Mouse (Mus musculus) hindbrain, embryonic 15.5 days (tissue): ENCODE results near the gene Drap1. TPM values are rescaled to one million over a fixed set of nuclear protein-coding genes. Genes with fewer than 3 reads are reported as not detected.

Experiments
- ATAC-seq: fragments of 200-750 bp; cut with Nextera tagmentation; 2 replicates; pipeline ENCODE4 v1.8.0; 2017; ENCODE audit warnings: low read depth, moderate number of reproducible peaks, moderate TSS enrichment; ENCODE audit not compliant: low FRiP score
- H3K27ac ChIP-seq: fragments of 300-500 bp; sonication (generic); replicated peaks from 2 replicates; pipeline ENCODE4 v1.5.1; 2015; ENCODE audit warnings: mild to moderate bottlenecking, inconsistent platforms
- H3K27me3 ChIP-seq: fragments of 300-500 bp; sonication (generic); 2 replicates; pipeline ENCODE4 v1.6.1; 2015; ENCODE audit warnings: control low read depth, inconsistent platforms
- H3K36me3 ChIP-seq: fragments of 300-500 bp; sonication (generic); 2 replicates; pipeline ENCODE4 v1.6.1; 2015; ENCODE audit warnings: control low read depth, inconsistent platforms
- H3K4me1 ChIP-seq: fragments of 300-500 bp; sonication (generic); replicated peaks from 2 replicates; pipeline ENCODE4 v1.6.1; 2015; ENCODE audit warnings: control low read depth, inconsistent platforms
- H3K4me2 ChIP-seq: fragments of 300-500 bp; sonication (generic); 2 replicates; pipeline ENCODE4 v1.6.1; 2015; ENCODE audit warnings: moderate library complexity, mild to moderate bottlenecking, inconsistent platforms
- H3K4me3 ChIP-seq: fragments of 300-500 bp; sonication (generic); 2 replicates; pipeline ENCODE4 v1.5.1; 2015; ENCODE audit warnings: mild to moderate bottlenecking, inconsistent platforms
- H3K9ac ChIP-seq: fragments of 300-500 bp; sonication (generic); 2 replicates; pipeline ENCODE4 v1.6.1; 2015; ENCODE audit warnings: inconsistent platforms
- H3K9me3 ChIP-seq: fragments of 300-500 bp; sonication (generic); 2 replicates; pipeline ENCODE4 v1.6.1; 2016; ENCODE audit warnings: control low read depth, inconsistent platforms
- WGBS: fragments of 180-500 bp; shearing (Covaris S2); methylation state at CpG from one replicate; pipeline ENCODE4 v1.1.7; 2015; 5-methylcytosine and 5-hydroxymethylcytosine counted together
- polyA plus RNA-seq: library from polyadenylated mRNA; unstranded; fragments of >200 nt; fragmentation: Nextera tagmentation; extraction: Ambion mirVana; gene quantifications from 2 replicates; pipeline ENCODE4 v1.2.1, GENCODE M21; 2015

Gene Drap1
- polyA plus RNA-seq, 1 experiment from 2014 or later, result 311 TPM

GRCm38 (mm10) chr19:5459896-5460295, 35.1 kb upstream of the Drap1 start:
- WGBS, result 26% methylated on average over 3 of the region's 3 CpGs
- Histone ChIP-seq H3K9me3 (no peaks in the 10 kb centered on the region), H3K4me2 (peak overlapping the region; percentile 95), H3K4me1 (peaks cover 60% of the 10 kb centered on the region), H3K4me3 (peak overlapping the region; percentile 82), H3K9ac (peak overlapping the region; percentile 79), H3K36me3 (peaks cover 14% of the 10 kb centered on the region), H3K27ac (peak overlapping the region; percentile 82), H3K27me3 (no peaks in the 10 kb centered on the region; the same call in 1 of the 2 replicates)
- no peak for ATAC-seq

DNA sequence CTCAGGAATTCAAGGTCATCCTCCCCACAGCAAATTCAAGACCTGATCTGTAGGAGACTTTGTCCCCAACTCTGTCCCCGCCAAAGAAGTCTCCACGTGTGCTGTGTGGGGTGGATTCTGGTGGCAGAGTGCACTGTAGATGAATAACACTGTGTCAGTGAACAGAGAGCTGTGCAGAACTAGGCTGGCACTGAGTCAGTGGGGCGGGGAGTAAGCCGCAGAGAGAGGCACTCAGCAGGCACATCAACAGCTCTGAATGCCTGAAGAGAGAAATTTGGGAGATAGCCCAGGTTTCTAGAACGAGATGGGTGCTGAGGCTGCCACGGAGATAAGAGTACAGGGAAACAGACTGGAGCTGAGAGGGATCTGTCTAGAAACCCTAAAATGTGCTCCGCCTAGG, 34.2 kb upstream of the Drap1 start:
- H3K4me2 ChIP-seq, result no peak overlapping the region
- H3K36me3 ChIP-seq, result peaks cover 12% of the 10 kb centered on the region
- H3K27me3 ChIP-seq, result no peaks in the 10 kb centered on the region; the same call in 1 of the 2 replicates
- no peak overlapping the region for H3K4me3 ChIP-seq
- no peak overlapping the region for H3K27ac ChIP-seq
- peaks cover 57% of the 10 kb centered on the region for H3K4me1 ChIP-seq
- no peaks in the 10 kb centered on the region for H3K9me3 ChIP-seq
- WGBS, result 70% methylated on average over 7 of the region's 7 CpGs
- no peak for ATAC-seq
- no peak overlapping the region for H3K9ac ChIP-seq

DNA sequence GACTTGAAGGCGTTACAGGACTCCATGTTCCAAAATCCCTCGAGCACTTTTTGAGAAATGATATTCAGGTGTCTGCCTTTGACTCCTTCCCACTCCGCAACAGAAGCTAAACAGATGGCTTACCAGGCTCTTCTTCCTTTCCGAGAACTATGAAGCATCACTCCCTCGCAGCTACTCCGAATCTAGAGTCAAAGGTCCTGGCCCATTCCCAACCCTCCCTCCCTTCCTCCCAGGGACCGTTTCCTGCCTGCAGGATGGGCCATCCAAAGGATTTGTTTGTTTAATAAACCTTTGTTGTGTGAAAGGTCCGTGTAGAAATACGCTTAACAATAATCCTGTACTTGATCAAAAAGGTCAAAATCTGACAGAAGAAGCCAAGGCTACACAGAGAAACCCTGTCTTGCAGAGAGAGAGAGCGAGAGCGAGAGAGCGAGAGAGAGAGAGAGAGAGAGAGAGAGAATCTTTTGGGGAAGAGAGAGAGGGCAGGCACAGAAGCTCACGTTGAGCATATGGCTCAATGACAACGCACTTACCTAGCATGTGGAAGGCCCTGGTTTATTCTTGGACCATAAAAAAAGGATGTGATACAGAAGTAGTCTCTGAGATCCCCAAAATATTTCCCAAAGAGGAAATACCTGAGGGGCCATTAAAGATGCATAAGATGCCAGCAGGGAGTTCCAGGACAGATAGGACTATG, 33.1 kb upstream of the Drap1 start, which contains the start of gene Ccdc85b:
Gene Ccdc85b, minus strand, starts transcription at position 149 of the 697 bp plus-strand sequence.
- no peaks in the 10 kb centered on the region; the same call in 1 of the 2 replicates for H3K27me3 ChIP-seq
- peaks cover 52% of the 10 kb centered on the region for H3K4me1 ChIP-seq
- H3K4me2 ChIP-seq, result peak within 1 kb of the TSS; percentile 84
- H3K36me3 ChIP-seq, result peaks cover 7% of the 10 kb centered on the region
- peak within 1 kb of the TSS; percentile 89 for H3K9ac ChIP-seq
- 17% methylated on average over 14 of the region's 14 CpGs for WGBS
- H3K27ac ChIP-seq, result peak within 1 kb of the TSS; percentile 97
- H3K4me3 ChIP-seq, result peak within 1 kb of the TSS; percentile 81
- ATAC-seq, result no peak; the same call in 1 of the 2 replicates
- H3K9me3 ChIP-seq, result no peaks in the 10 kb centered on the region

DNA sequence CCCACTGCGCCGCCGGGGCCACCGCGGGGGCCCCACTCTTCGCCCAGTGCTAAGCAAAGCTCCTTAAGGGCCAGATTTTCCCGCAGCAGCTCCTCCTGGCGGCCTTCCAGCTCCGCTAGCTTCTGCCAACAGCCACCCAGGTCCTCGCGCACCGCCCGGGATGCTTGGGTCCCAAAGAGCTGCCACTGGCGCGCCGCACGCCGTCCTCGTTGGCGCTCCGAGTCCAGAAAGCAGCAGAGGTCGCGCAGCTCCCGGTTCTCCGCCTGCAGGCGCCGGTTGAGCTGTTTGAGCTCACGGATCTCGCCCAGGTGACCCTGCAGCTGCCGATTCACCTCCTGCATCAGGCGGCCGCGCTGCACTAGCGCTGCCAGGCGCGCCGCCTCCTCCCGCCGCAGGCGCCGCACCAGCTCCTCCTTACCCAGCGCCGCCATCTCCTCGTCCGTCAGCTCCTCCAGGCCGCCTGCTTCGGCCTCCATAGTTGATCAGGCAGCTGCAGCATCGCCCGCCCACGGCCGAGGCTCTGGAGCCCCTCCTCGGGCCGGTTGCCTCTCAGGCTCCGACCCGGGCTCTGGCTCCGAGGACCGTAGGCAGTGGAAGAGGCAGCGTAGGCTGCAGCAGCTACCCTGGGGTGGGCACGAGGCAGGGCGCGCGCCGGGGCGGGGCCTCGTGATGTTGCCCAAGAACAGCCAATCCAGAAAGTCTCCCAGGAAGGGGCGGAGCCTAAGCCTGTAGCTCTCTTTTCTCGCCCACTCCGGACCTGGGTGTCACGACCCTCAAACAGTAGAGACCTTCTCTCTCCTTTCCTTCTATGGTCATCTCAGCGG, 32.4 kb upstream of the Drap1 start:
- ATAC-seq, result peak; percentile 93
- Histone ChIP-seq H3K9me3 (no peaks in the 10 kb centered on the region), H3K27me3 (no peaks in the 10 kb centered on the region; the same call in 1 of the 2 replicates), H3K4me2 (peak overlapping the region; percentile 84), H3K4me1 (peaks cover 52% of the 10 kb centered on the region), H3K36me3 (no peaks in the 10 kb centered on the region), H3K4me3 (peak overlapping the region; percentile 81), H3K27ac (peak overlapping the region; percentile 97), H3K9ac (peak overlapping the region; percentile 89)
- WGBS, result under 1% methylated on average over 69 of the region's 70 CpGs

DNA sequence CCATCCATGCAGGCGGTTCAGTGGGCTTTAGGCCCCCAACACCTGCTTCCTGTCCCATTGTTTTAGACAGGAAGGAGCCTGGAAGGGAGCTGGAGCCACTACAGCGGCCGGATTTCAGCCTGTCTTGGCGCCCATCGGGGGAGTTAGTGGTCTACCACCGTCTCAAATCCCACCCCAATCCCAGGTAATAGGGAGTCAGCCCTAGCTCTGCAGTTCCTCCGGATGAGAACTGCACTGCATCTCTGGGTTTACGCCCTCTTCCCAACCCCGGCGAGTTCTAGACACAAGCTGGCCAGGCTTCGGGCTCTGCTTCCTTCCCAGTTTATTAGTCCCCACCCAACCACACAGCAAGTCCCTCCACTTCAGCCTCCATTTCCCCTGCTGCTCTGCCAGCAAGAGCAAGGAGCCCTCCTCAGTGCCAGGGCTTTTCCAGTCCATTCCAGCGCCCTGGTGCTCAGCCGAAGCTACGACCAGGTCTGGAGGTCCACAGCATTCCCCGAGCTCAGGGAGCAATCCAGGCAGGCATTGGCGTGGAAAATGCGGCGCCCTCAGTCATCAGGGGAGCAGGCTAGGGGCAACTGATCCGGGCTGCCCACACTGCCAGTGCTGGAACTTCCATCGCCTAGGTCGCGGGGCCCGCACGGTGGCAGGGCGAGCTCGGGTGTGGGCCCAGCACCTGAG, 31.6 kb upstream of the Drap1 start:
- H3K36me3 ChIP-seq, result no peaks in the 10 kb centered on the region
- H3K4me2 ChIP-seq, result peak overlapping the region; percentile 84
- peaks cover 45% of the 10 kb centered on the region for H3K4me1 ChIP-seq
- H3K9me3 ChIP-seq, result no peaks in the 10 kb centered on the region
- H3K27me3 ChIP-seq, result peaks cover 4% of the 10 kb centered on the region
- H3K4me3 ChIP-seq, result peak overlapping the region; percentile 81
- no peak; the same call in 1 of the 2 replicates for ATAC-seq
- 6% methylated on average over 26 of the region's 26 CpGs for WGBS
- peak overlapping the region; percentile 89 for H3K9ac ChIP-seq
- peak overlapping the region; percentile 97 for H3K27ac ChIP-seq

DNA sequence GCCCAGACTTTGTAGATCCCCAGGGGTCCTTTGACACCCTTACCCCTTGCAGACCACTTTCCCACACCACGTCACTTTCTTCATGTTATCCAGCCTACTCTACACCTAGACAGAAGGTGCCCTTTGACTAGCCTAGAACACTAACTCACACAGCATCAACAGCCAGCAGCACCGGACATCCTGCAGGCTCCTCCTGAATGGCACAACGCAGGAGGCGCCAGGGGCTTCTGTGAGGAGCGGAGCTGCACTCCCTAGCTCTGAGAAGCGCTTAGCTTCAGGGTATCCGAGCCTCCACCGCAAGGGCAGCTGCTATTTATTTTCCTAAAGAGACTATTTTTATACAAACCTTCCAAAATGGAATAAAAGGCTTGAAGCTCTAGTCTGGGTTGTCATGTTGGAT, 30.8 kb upstream of the Drap1 start:
- peak overlapping the region; percentile 81 for H3K4me3 ChIP-seq
- no peak for ATAC-seq
- no peaks in the 10 kb centered on the region for H3K36me3 ChIP-seq
- peak overlapping the region; percentile 89 for H3K9ac ChIP-seq
- H3K4me2 ChIP-seq, result peak overlapping the region; percentile 84
- no peaks in the 10 kb centered on the region for H3K9me3 ChIP-seq
- WGBS, result 52% methylated on average over 8 of the region's 8 CpGs
- peaks cover 39% of the 10 kb centered on the region for H3K4me1 ChIP-seq
- H3K27me3 ChIP-seq, result peaks cover 9% of the 10 kb centered on the region
- 0 out of 2 replicates have a peak overlapping the region, but pooled peaks have one; percentile 6 for H3K27ac ChIP-seq

GRCm38 (mm10) chr19:5455037-5455436, 30.3 kb upstream of the Drap1 start:
- peaks cover 37% of the 10 kb centered on the region for H3K4me1 ChIP-seq
- peaks cover 14% of the 10 kb centered on the region for H3K27me3 ChIP-seq
- H3K27ac ChIP-seq, result 0 out of 2 replicates have a peak overlapping the region, but pooled peaks have one; percentile 6
- 83% methylated on average over 12 of the region's 12 CpGs for WGBS
- H3K9me3 ChIP-seq, result no peaks in the 10 kb centered on the region
- H3K4me3 ChIP-seq, result peak overlapping the region; percentile 81; the same call in 1 of the 2 replicates
- H3K36me3 ChIP-seq, result no peaks in the 10 kb centered on the region
- H3K4me2 ChIP-seq, result peak overlapping the region; percentile 84
- H3K9ac ChIP-seq, result peak overlapping the region; percentile 89; the same call in 1 of the 2 replicates
- no peak for ATAC-seq

DNA sequence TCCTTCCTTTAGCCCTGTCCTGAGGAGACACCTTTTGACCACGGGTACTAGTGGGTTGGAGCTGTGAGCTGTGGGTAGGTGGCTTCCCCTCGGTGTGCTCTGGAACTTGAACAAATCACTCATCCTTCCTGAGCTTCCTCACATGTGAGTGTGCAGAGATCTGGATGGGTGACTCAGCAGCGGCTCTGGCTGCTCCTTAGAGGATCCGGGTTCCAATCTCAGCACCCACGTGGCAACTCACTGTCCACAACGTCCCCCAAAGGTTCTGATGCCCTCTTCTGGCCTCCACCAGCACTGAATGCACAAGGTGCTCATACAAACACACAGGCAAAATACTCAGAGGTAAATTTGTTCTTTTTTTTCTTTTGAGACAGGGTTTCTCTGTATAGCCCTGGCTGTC, 27.0 kb upstream of the Drap1 start:
- no peak for ATAC-seq
- peaks cover 47% of the 10 kb centered on the region for H3K27me3 ChIP-seq
- no peak overlapping the region for H3K27ac ChIP-seq
- H3K4me3 ChIP-seq, result no peak overlapping the region
- no peak overlapping the region for H3K4me2 ChIP-seq
- no peaks in the 10 kb centered on the region for H3K36me3 ChIP-seq
- H3K4me1 ChIP-seq, result peaks cover 44% of the 10 kb centered on the region
- 79% methylated on average over 6 of the region's 6 CpGs for WGBS
- no peak overlapping the region for H3K9ac ChIP-seq
- no peaks in the 10 kb centered on the region for H3K9me3 ChIP-seq

GRCm38 (mm10) chr19:5449673-5450072, 24.9 kb upstream of the Drap1 start:
- Histone ChIP-seq H3K4me3 (no peak overlapping the region), H3K4me1 (peaks cover 23% of the 10 kb centered on the region), H3K27ac (no peak overlapping the region), H3K36me3 (no peaks in the 10 kb centered on the region), H3K9me3 (no peaks in the 10 kb centered on the region), H3K4me2 (no peak overlapping the region), H3K9ac (no peak overlapping the region), H3K27me3 (peaks cover 64% of the 10 kb centered on the region)
- ATAC-seq, result no peak
- WGBS, result 92% methylated on average over 3 of the region's 3 CpGs

DNA sequence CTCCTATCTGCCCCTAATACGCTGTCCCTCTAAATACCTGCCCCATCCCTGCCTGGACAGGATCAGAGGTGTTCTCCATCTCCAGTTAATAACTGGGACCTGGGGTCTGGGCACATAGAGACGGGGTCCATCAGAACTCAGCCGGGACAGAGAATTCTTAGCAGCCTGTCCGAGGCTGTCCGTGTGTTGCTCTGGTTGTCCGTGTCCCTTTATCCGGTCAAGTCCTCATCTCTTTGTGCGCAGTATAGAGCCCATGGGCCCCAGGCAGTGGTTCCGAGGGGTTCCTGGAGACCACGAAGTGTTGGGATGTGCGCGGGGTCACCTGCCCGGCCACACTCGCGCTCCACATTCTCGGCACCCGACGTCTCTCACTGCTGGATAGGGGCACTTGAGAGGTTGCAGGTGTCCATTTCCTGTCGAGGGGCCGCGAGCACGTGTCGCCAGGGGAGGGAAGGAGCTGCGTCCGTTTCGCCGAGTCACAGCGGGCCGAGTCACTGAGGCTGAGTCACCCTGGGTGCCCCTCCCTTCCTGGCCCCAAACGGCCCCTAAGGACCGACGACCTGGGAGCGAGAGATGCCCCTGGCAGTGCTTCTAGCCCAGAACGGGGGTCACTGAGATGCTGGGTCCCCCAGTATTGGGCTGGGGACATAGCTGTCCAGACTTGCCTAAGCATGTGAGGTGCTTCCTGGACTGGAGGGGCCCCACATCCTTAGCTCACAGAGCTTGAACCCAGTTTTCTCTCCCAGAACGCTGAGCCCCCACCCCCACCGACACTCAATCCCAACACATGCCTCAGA, 23.8 kb upstream of the Drap1 start:
- H3K27ac ChIP-seq, result no peak overlapping the region
- peaks cover 20% of the 10 kb centered on the region for H3K4me1 ChIP-seq
- H3K27me3 ChIP-seq, result peaks cover 66% of the 10 kb centered on the region
- no peak overlapping the region for H3K9ac ChIP-seq
- peak overlapping the region; percentile 95 for H3K4me2 ChIP-seq
- peak overlapping the region; percentile 63 for H3K4me3 ChIP-seq
- H3K36me3 ChIP-seq, result no peaks in the 10 kb centered on the region
- no peaks in the 10 kb centered on the region for H3K9me3 ChIP-seq
- 0 out of 2 replicates have a peak, but pooled peaks have one; percentile 12 for ATAC-seq
- WGBS, result 9% methylated on average over 36 of the region's 36 CpGs
